Mouse (Mus musculus) embryonic facial prominence, embryonic 13.5 days (tissue): Measurements from ENCODE around the gene Ifi35. TPM values are rescaled to one million over a fixed set of nuclear protein-coding genes. Genes with fewer than 3 reads are reported as not detected.
A peak's percentile ranks its signal among the peaks of the same experiment; 100 is the strongest.
"Not testable (repeated sequence)": the region's sequence is repeated elsewhere in the genome, so short reads cannot be mapped to it uniquely, and the experiment has no call there.

Experiments used
- ATAC-seq: fragments of 200-750 bp; cut with Nextera tagmentation; 2 replicates; pipeline ENCODE4 v1.8.0; 2017; ENCODE audit warnings: low read depth; ENCODE audit not compliant: insufficient number of reproducible peaks, insufficient read depth, low FRiP score, low TSS enrichment
- H3K27ac ChIP-seq: fragments of 300-500 bp; sonication (generic); 2 replicates; pipeline ENCODE4 v1.5.1; 2015; ENCODE audit warnings: moderate library complexity, mild to moderate bottlenecking, inconsistent platforms
- H3K27me3 ChIP-seq: fragments of 300-500 bp; sonication (generic); 2 replicates; pipeline ENCODE4 v1.6.1; 2015; ENCODE audit warnings: mild to moderate bottlenecking, inconsistent platforms
- H3K36me3 ChIP-seq: fragments of 300-500 bp; sonication (generic); 2 replicates; pipeline ENCODE4 v1.6.1; 2015; ENCODE audit warnings: mild to moderate bottlenecking, inconsistent platforms
- H3K4me1 ChIP-seq: fragments of 300-500 bp; sonication (generic); 2 replicates; pipeline ENCODE4 v1.6.1; 2015; ENCODE audit warnings: inconsistent platforms
- H3K4me2 ChIP-seq: fragments of 300-500 bp; sonication (generic); 2 replicates; pipeline ENCODE4 v1.6.1; 2015; ENCODE audit warnings: moderate library complexity, mild to moderate bottlenecking, inconsistent platforms
- H3K4me3 ChIP-seq: fragments of 300-500 bp; sonication (generic); 2 replicates; pipeline ENCODE4 v1.5.1; 2015; ENCODE audit warnings: mild to moderate bottlenecking, inconsistent platforms
- H3K9ac ChIP-seq: fragments of 300-500 bp; sonication (generic); 2 replicates; pipeline ENCODE4 v1.6.1; 2015; ENCODE audit warnings: mild to moderate bottlenecking, inconsistent platforms
- H3K9me3 ChIP-seq: fragments of 300-500 bp; sonication (generic); 2 replicates; pipeline ENCODE4 v1.6.1; 2016; ENCODE audit warnings: inconsistent platforms
- WGBS: fragments of 180-500 bp; shearing (Covaris S2); methylation state at CpG from one replicate; pipeline ENCODE4 v1.1.7; 2015; ENCODE audit warnings: mixed read lengths; 5-methylcytosine and 5-hydroxymethylcytosine counted together
- polyA plus RNA-seq: library from polyadenylated mRNA; unstranded; fragments of >200 nt; fragmentation: Nextera tagmentation; extraction: Ambion mirVana; gene quantifications from 2 replicates; pipeline ENCODE4 v1.2.1, GENCODE M21; 2015

Ifi35 gene
- polyA plus RNA-seq, 1 experiment from 2014 or later, result 10.9 TPM

DNA sequence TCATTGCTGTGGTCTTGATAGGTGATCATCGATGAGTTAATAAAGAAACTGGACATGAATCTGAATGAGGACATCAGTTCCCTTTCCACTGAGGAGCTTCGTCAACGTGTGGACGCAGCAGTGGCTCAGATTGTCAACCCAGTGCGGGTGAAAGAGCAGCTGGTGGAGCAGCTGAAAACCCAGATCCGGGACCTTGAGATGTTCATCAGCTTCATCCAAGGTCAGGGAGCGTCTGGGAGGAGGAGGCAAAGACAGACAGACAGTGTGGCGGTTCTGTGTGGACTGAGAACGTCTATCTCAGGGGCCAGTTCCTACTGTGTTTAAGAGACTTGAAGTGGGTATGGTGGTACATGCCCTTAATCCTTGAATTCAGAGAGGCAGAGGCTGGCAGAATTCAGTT lies 16.9 kb upstream of the Ifi35 start:
- WGBS, result 91% methylated on average over 9 of the region's 9 CpGs
- Histone ChIP-seq H3K27ac (no peak overlapping the region), H3K36me3 (peaks cover 69% of the 10 kb centered on the region)

DNA sequence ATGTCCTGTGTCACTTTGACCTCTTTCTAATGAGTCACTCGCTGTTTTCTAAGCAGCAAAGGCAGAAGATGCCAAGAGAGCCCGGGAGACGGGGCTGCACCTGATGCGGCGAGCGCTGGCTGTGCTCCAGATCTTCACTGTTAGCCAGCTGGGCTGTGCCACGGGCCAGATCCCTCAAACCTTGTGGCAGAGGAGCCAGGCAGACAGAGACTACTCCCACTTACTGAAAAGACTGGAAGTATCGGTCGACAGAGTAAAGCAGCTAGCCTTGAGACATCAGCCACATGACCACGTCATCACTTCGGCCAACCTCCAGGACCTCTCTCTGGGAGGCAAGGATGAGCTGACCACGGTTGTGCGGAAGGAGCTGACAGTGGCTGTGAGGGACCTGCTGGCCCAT lies 14.8 kb upstream of the Ifi35 start:
- Histone ChIP-seq H3K27me3 (no peaks in the 10 kb centered on the region), H3K4me3 (no peak overlapping the region), H3K36me3 (peaks cover 69% of the 10 kb centered on the region), H3K9ac (no peak overlapping the region), H3K9me3 (no peaks in the 10 kb centered on the region), H3K4me2 (no peak overlapping the region), H3K4me1 (no peaks in the 10 kb centered on the region), H3K27ac (no peak overlapping the region)
- WGBS, result 95% methylated on average over 13 of the region's 13 CpGs
- ATAC-seq, result no peak

More for the DNA sequence above, 16.9 kb upstream of the Ifi35 start:
- no peaks in the 10 kb centered on the region for H3K9me3 ChIP-seq
- H3K4me3 ChIP-seq, result no peak overlapping the region
- no peaks in the 10 kb centered on the region for H3K27me3 ChIP-seq
- H3K9ac ChIP-seq, result no peak overlapping the region
- no peak for ATAC-seq
- H3K4me2 ChIP-seq, result no peak overlapping the region
- H3K4me1 ChIP-seq, result peaks cover 8% of the 10 kb centered on the region

DNA sequence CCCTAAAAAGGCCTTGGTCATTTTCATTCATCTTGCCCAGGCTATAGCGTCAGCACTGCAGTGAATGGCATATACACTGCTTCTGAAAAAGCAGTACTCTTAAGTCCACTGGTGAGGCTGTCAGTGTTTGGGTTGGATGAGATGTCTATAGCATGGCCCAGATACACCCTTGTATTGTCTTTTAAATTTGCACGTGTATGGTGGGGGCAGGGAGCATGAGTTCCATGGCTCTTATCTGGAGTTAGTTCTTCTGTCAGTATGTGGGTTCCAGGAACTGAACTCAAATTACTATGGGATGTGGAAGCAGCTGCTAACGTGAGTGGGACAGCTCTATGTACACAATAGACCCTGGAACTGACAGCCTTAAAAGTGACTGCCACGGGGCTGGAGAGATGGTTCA lies 12.4 kb upstream of the Ifi35 start:
- H3K36me3 ChIP-seq, result peaks cover 50% of the 10 kb centered on the region
- WGBS, result 84% methylated on average over 4 of the region's 4 CpGs
- ATAC-seq, result no peak
- no peak overlapping the region for H3K4me3 ChIP-seq
- no peak overlapping the region for H3K27ac ChIP-seq
- no peaks in the 10 kb centered on the region for H3K27me3 ChIP-seq
- no peaks in the 10 kb centered on the region for H3K9me3 ChIP-seq
- no peak overlapping the region for H3K4me2 ChIP-seq
- H3K9ac ChIP-seq, result no peak overlapping the region
- H3K4me1 ChIP-seq, result no peaks in the 10 kb centered on the region

DNA sequence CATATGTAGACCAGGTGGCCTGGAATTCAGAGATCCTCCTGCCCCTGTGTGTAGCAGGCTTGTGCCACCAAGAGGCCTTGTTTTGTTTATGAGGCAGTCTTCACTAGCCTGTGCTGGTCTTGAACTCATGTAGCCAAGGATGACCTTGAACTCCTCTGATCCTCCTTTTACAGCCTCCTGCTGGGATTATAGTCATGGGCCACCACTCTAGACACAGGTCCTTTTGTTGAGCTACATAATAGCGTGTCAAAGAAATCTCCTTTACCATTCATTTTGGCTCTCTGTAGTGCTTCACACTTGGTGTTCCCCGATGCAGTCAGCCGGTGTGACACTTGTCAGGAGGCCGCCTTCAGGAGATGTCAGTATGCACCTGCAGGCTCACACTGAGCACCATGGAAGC lies 11.3 kb upstream of the Ifi35 start:
- Histone ChIP-seq H3K4me3 (no peak overlapping the region), H3K27me3 (no peaks in the 10 kb centered on the region), H3K4me2 (no peak overlapping the region), H3K4me1 (no peaks in the 10 kb centered on the region), H3K9me3 (no peaks in the 10 kb centered on the region), H3K27ac (no peak overlapping the region), H3K9ac (no peak overlapping the region), H3K36me3 (peaks cover 39% of the 10 kb centered on the region)
- 84% methylated on average over 4 of the region's 4 CpGs for WGBS
- no peak for ATAC-seq

DNA sequence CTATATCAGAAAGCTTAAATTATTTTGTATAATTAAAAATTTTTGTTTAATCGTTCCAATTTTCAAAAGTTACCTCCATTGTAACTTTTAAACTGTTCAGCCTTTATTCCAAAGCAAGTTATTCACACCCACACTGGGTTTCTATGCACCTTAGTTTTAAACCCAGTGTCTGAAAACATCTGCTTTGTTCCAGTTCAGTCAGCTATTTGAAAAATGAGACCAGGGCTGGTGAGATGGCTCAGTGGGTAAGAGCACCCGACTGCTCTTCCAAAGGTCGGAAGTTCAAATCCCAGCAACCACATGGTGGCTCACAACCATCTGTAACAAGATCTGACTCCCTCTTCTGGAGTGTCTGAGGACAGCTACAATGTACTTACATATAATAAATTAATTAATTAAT lies 10.2 kb upstream of the Ifi35 start:
- not testable (repeated sequence) for H3K4me2 ChIP-seq, H3K4me1 ChIP-seq, H3K27ac ChIP-seq, H3K9ac ChIP-seq, H3K4me3 ChIP-seq, H3K9me3 ChIP-seq, ATAC-seq, H3K27me3 ChIP-seq
- H3K36me3 ChIP-seq, result peaks cover 31% of the 10 kb centered on the region
- WGBS, result 45% methylated on average over 3 of the region's 3 CpGs

DNA sequence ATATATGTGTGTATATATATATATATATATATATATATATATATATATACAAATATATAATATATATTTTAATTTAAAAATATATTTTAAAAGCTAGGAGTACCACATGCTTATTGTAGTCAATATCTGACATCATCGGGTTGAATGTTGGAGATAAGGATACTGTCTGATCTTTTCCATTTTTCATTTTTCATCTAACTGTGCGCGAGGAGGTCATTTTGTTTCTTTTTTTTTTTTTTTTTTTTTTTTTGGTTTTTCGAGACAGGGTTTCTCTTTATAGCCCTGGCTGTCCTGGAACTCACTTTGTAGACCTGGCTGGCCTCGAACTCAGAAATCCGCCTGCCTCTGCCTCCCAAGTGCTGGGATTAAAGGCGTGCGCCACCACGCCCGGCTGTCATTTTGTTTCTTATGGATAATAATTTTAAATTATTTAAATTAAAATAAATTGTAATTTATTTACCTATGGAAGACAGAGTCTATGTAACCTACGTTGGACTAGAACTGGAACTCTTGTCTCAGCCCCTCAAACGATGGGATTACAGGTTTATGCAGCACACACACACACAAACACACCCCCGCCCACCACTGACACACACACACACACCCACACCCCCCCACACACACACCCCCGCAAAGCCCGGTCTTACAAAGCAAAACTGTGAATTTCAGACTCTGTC lies 6.6 kb upstream of the Ifi35 start:
- 0 out of 2 replicates have a peak overlapping the region, but pooled peaks have one; percentile 27 for H3K9ac ChIP-seq
- WGBS, result 40% methylated on average over 15 of the region's 15 CpGs
- peak overlapping the region; percentile 50 for H3K4me2 ChIP-seq
- not testable (repeated sequence) for ATAC-seq, H3K27me3 ChIP-seq, H3K27ac ChIP-seq, H3K9me3 ChIP-seq
- H3K4me3 ChIP-seq, result peak overlapping the region; percentile 88
- H3K36me3 ChIP-seq, result peaks cover 30% of the 10 kb centered on the region
- H3K4me1 ChIP-seq, result peaks cover 20% of the 10 kb centered on the region

DNA sequence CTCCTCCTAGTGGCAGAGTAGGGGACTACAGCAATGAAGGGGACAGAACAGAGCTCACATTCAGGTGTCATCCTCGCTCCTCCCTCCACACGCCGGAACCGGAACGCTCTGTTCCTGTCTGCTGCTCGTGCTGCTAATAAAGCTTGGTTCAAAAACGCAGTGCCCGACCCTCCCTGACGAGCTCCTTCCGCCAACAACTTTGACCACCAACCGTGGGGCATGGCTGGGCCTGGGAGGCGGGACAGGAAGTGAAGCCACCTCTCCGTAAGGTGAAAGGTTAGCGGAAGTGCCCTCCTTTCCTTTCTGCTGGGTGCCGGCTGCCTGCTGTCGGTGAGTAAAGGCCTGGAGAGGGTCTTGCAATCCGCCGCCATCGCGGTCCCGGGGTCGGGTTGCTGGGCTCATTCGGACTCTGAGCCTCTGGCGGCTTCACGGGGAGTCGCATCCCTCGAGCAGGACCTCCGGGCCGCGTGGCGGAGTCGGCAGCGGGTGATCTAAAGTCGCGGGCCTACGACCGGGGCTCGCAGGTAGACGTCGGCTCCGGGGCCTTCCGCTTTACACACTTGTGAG lies 6.0 kb upstream of the Ifi35 start, which contains the start of gene Rpl27:
Rpl27 (plus strand) TSS at position 172 of the 567 bp plus-strand sequence.
- peak; percentile 98 for ATAC-seq

DNA sequence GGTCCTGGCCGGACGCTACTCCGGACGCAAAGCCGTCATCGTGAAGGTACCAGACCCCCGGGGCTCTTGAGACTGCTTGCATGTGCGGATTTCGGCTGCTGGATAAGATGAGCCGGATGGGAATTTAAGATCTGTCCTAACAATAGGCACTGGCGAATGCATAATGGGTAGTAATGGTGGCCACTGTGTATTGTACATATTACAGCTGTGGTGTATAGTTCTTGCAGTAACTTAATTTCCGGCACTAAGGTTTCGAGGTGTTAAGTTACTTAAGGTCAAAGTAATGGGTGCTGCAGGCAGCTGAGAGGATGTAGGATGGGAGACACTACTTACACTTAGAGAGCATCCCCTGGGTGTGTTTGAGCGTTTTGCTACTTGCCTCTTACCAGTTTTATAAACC lies 5.4 kb upstream of the Ifi35 start:
- H3K4me3 ChIP-seq, result peak overlapping the region; percentile 88
- no peaks in the 10 kb centered on the region for H3K9me3 ChIP-seq
- no peaks in the 10 kb centered on the region for H3K27me3 ChIP-seq
- H3K27ac ChIP-seq, result peak overlapping the region; percentile 91
- H3K9ac ChIP-seq, result peak overlapping the region; percentile 98
- 0 out of 2 replicates have a peak, but pooled peaks have one; percentile 1 for ATAC-seq
- peaks cover 20% of the 10 kb centered on the region for H3K4me1 ChIP-seq
- peak overlapping the region; percentile 95 for H3K4me2 ChIP-seq
- peaks cover 30% of the 10 kb centered on the region for H3K36me3 ChIP-seq
- WGBS, result 1% methylated on average over 14 of the region's 14 CpGs

More for the DNA sequence above, 6.0 kb upstream of the Ifi35 start, which contains the start of gene Rpl27:
- Histone ChIP-seq H3K36me3 (peaks cover 30% of the 10 kb centered on the region), H3K27me3 (no peaks in the 10 kb centered on the region), H3K9me3 (no peaks in the 10 kb centered on the region), H3K9ac (peak within 1 kb of the TSS; percentile 98), H3K4me1 (peaks cover 20% of the 10 kb centered on the region), H3K4me2 (peak within 1 kb of the TSS; percentile 95), H3K4me3 (peak within 1 kb of the TSS; percentile 88), H3K27ac (peak within 1 kb of the TSS; percentile 91)
- 1% methylated on average over 42 of the region's 42 CpGs for WGBS

DNA sequence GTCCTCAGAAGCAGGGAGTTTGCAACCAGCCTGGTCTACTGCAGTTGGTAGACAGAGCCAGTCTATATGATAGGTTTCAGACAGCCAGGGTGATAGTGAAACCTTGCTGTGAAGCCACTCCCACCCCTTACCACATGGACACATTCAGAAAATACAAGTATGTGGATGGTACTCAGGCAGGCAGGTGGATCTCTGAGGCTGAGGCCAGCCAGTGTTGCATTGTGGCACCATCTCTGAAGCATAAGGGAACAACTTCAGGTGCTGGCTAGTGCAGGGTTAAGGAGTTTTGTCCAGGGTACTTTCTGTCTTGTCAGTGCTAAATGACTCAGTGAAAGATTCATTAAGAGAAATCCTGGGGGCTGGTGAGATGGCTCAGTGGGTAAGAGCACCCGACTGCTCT lies 1.9 kb upstream of the Ifi35 start:
- no peaks in the 10 kb centered on the region for H3K9me3 ChIP-seq
- H3K4me2 ChIP-seq, result no peak overlapping the region
- 86% methylated on average over 1 of the region's 1 CpGs for WGBS
- H3K36me3 ChIP-seq, result peaks cover 30% of the 10 kb centered on the region
- H3K27me3 ChIP-seq, result no peaks in the 10 kb centered on the region
- no peak for ATAC-seq
- no peak overlapping the region for H3K9ac ChIP-seq
- no peak overlapping the region for H3K27ac ChIP-seq
- no peak overlapping the region for H3K4me3 ChIP-seq
- peaks cover 26% of the 10 kb centered on the region for H3K4me1 ChIP-seq

DNA sequence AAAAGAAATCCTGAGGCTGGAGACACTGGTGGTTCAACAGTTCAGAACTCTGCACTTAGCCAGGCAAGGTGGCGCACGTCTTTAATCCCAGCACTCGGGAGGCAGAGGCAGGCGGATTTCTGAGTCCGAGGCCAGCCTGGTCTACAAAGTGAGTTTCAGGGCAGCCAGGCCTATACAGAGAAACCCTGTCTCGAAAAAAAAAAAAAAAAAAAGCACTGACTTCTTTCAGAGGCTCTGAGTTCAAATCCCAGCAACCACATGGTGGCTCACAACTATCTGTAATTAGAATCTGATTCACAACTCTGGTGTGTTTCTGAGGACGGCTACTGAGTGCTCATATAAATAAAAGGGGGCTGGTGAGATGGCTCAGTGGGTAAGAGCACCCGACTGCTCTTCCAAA lies 1.3 kb upstream of the Ifi35 start:
- 88% methylated on average over 8 of the region's 8 CpGs for WGBS
- H3K4me2 ChIP-seq, H3K27ac ChIP-seq, H3K9me3 ChIP-seq, H3K27me3 ChIP-seq, H3K4me3 ChIP-seq, ATAC-seq, H3K9ac ChIP-seq: not testable (repeated sequence)
- Histone ChIP-seq H3K36me3 (peaks cover 30% of the 10 kb centered on the region), H3K4me1 (peaks cover 26% of the 10 kb centered on the region)

DNA sequence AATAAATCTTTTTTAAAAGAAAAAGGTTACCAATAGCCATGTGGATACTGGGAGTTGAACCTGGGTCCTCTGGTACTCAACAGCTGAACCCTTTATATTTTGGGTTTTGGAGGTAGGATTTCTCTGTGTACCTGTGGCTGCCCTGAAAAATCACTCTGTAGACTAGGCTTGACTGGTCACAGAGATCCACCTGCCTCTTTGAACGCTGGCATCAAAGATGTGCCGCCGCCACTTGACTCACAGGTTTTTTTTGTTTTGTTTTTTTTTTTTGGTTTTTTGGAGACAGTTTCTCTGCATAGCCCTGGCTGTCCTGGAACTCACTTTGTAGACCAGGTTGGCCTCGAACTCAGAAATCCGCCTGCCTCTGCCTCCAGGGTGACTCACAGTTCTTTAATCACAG lies 421 bp upstream of the Ifi35 start:
- H3K36me3 ChIP-seq, result peaks cover 30% of the 10 kb centered on the region
- 85% methylated on average over 5 of the region's 5 CpGs for WGBS
- H3K4me1 ChIP-seq, result peaks cover 26% of the 10 kb centered on the region
- peak overlapping the region; percentile 55 for H3K4me2 ChIP-seq
- H3K9ac ChIP-seq, result peak overlapping the region; percentile 59
- H3K4me3 ChIP-seq, result peak overlapping the region; percentile 36; the same call in 1 of the 2 replicates
- no peaks in the 10 kb centered on the region for H3K27me3 ChIP-seq
- peak overlapping the region; percentile 72 for H3K27ac ChIP-seq
- ATAC-seq, result no peak
- no peaks in the 10 kb centered on the region for H3K9me3 ChIP-seq

DNA sequence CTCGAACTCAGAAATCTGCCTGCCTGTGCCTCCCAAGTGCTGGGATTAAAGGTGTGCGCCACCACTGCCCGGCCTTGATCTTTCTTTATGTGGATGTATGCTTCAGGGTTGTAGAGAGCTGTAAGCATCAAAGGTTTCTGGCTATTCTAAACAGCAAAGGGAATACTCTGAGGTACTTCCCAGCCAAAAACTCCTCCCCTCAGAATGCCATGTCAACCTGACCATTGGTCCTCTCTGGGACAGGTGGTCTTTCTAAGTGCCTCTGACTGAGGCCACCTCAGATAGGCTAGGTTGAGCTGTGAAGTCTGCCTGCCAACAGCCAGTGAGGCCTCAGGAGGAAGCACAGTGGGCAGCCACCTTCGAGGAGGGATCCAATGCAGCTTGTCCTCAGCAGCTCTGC lies 692 bp downstream of the Ifi35 start:
- ATAC-seq, result no peak
- no peak overlapping the region for H3K27ac ChIP-seq
- H3K4me2 ChIP-seq, result peak overlapping the region; percentile 55
- WGBS, result 82% methylated on average over 4 of the region's 4 CpGs
- no peaks in the 10 kb centered on the region for H3K9me3 ChIP-seq
- H3K9ac ChIP-seq, result peak overlapping the region; percentile 59; the same call in 1 of the 2 replicates
- H3K27me3 ChIP-seq, result no peaks in the 10 kb centered on the region
- H3K4me1 ChIP-seq, result peaks cover 16% of the 10 kb centered on the region
- H3K36me3 ChIP-seq, result peaks cover 23% of the 10 kb centered on the region
- H3K4me3 ChIP-seq, result peak overlapping the region; percentile 36; the same call in 1 of the 2 replicates
